Mouse (Mus musculus) MEL (cell line): ENCODE results near the gene Bphl.

Experiments
- CHD2 ChIP-seq: IDR thresholded peaks from 2 replicates; pipeline ENCODE4 v1.6.1; 2011; ENCODE audit warnings: low read length, improper control_type of control experiment
- CTCF ChIP-seq, 3 experiments: IDR thresholded peaks in 2 of 3; conservative IDR thresholded peaks in 1 of 3; 2 replicates each; pipeline ENCODE4 v1.5.1; 2011 to 2012; ENCODE audit warnings: low read length in 3 of 3, low read depth in 2 of 3, mild to moderate bottlenecking in 2 of 3, improper control_type of control experiment in 1 of 3, inconsistent platforms in 1 of 3, mixed read lengths in 1 of 3, moderate library complexity in 1 of 3; ENCODE audit not compliant: control insufficient read depth in 1 of 3, insufficient read depth in 1 of 3, poor library complexity in 1 of 3, severe bottlenecking in 1 of 3
- E2F4 ChIP-seq: IDR thresholded peaks from 2 replicates; pipeline ENCODE4 v1.6.1; 2011; ENCODE audit warnings: low read depth, low read length, improper control_type of control experiment, borderline replicate concordance
- EP300 ChIP-seq, 2 experiments: IDR thresholded peaks; 2 replicates each; pipeline ENCODE4 v1.6.1; 2011; ENCODE audit warnings: improper control_type of control experiment in 2 of 2, low read length in 2 of 2, low read depth in 1 of 2, mild to moderate bottlenecking in 1 of 2
- JUND ChIP-seq: IDR thresholded peaks from 2 replicates; pipeline ENCODE4 v1.6.1; 2011; ENCODE audit warnings: low read depth, mild to moderate bottlenecking, improper control_type of control experiment, low read length
- MAZ ChIP-seq: IDR thresholded peaks from 2 replicates; pipeline ENCODE4 v1.6.1; 2012; ENCODE audit warnings: low read depth, mild to moderate bottlenecking, inconsistent platforms, low read length, improper control_type of control experiment
- MYB ChIP-seq: IDR thresholded peaks from 2 replicates; pipeline ENCODE4 v1.6.1; 2011; ENCODE audit warnings: mild to moderate bottlenecking, low read depth, low read length, improper control_type of control experiment
- NELFE ChIP-seq: IDR thresholded peaks from 2 replicates; pipeline ENCODE4 v1.6.1; 2011; ENCODE audit warnings: low read depth, low read length, improper control_type of control experiment
- POLR2A ChIP-seq, 2 experiments: IDR thresholded peaks; 2 replicates each; pipeline ENCODE4 v1.6.1; 2011 to 2012; ENCODE audit warnings: low read length in 2 of 2, mild to moderate bottlenecking in 2 of 2, control low read depth in 1 of 2, improper control_type of control experiment in 1 of 2, low read depth in 1 of 2, moderate library complexity in 1 of 2; ENCODE audit not compliant: control insufficient read depth in 1 of 2, insufficient read depth in 1 of 2, poor library complexity in 1 of 2
- POLR2AphosphoS5 ChIP-seq: IDR thresholded peaks from 2 replicates; pipeline ENCODE4 v1.6.1; 2012; ENCODE audit warnings: low read depth, borderline replicate concordance, mild to moderate bottlenecking, inconsistent platforms, low read length, moderate library complexity, mixed read lengths
- RAD21 ChIP-seq: IDR thresholded peaks from 2 replicates; pipeline ENCODE4 v1.6.1; 2011; ENCODE audit warnings: mild to moderate bottlenecking, low read depth, low read length, improper control_type of control experiment
- USF2 ChIP-seq, 2 experiments: IDR thresholded peaks; 2 replicates each; pipeline ENCODE4 v1.6.1; 2011 to 2012; ENCODE audit warnings: improper control_type of control experiment in 2 of 2, low read length in 2 of 2, borderline replicate concordance in 1 of 2, inconsistent platforms in 1 of 2, low read depth in 1 of 2, mild to moderate bottlenecking in 1 of 2; ENCODE audit not compliant: insufficient read depth in 1 of 2
- ZC3H11A ChIP-seq: IDR thresholded peaks from 2 replicates; pipeline ENCODE4 v1.6.1; 2012; ENCODE audit warnings: low read depth, mild to moderate bottlenecking, inconsistent platforms, low read length, improper control_type of control experiment

DNA sequence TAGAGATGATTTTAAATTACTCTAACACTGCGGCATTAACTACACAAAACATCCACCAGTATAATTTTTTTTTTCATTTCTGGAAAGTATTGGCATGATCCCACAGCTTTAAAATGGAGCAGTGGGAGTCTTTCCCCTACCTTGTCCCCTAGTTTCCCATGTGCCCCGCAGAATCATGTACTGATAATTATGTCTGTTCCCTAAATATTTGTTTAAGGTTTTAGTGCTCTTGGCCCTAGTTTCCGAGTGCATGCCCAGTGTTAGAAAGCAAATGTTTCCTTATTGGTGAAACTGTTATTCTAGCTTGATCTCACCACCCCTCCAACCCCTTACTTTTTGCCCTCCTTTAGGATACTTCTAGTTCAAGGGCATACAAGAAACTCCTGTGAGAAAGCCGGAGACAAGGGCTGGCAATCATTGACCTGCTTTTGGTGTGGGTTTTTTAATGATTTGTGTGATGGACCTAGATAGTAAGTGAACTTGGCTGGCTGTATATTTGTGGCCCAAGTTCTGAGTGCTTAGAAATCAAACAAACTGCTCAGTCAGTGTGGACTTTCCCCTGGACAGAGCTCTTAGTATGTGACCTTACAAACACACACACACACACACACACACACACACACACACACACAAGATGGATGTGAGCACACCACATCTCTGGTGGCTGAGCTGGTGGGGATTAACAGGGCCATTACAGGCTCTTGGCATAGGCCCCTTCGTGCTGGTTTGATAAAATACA, 8.3 kb downstream of the Bphl start:
- TF ChIP-seq POLR2A (IDR thresholded peaks at IDR 0.05; ENCODE audit: control insufficient read depth in 1 of 2, insufficient read depth in 1 of 2, low read depth in 1 of 2, low read length in 2 of 2, poor library complexity in 1 of 2) = no peak
- no peak for TF ChIP-seq RAD21
- no peak for TF ChIP-seq ZC3H11A
- no peak for TF ChIP-seq NELFE
- no peak for TF ChIP-seq EP300 (IDR thresholded peaks at IDR 0.05; ENCODE audit: low read depth in 1 of 2, low read length in 2 of 2)
- TF ChIP-seq MAZ = no peak
- TF ChIP-seq CTCF (IDR thresholded peaks at IDR 0.05 in 2 of 3, conservative IDR thresholded peaks at IDR 0.05 in 1 of 3; ENCODE audit: control insufficient read depth in 1 of 3, insufficient read depth in 1 of 3, low read depth in 2 of 3, low read length in 3 of 3, poor library complexity in 1 of 3, severe bottlenecking in 1 of 3) = no peak
- TF ChIP-seq USF2 (IDR thresholded peaks at IDR 0.05; ENCODE audit: borderline replicate concordance in 1 of 2, insufficient read depth in 1 of 2, low read depth in 1 of 2, low read length in 2 of 2) = no peak
- no peak for TF ChIP-seq JUND
- no peak for TF ChIP-seq MYB
- TF ChIP-seq POLR2AphosphoS5 = no peak
- no peak for TF ChIP-seq CHD2
- no peak for TF ChIP-seq E2F4
